Mouse (Mus musculus) ovary, adult 18-20 months (tissue): Measurements from ENCODE around the gene Ywhae.

Experiments
- DNase-seq: peaks from one replicate; pipeline ENCODE4 v3.0.0; 2022; ENCODE audit warnings: low spot score, mixed read lengths

Ywhae gene

GRCm38 (mm10) chr11:75794602-75795320, 62.1 kb downstream of the Ywhae start:
- no peak for DNase-seq

- DNase-seq: no peak
Measured at GRCm38 (mm10) chr11:75795321-75795636, 62.6 kb downstream of the Ywhae start.

GRCm38 (mm10) chr11:75796029-75796445, 63.4 kb downstream of the Ywhae start, which contains the start of gene Doc2b:
Gene Doc2b (minus strand): TSS chr11:75796049.
- peak; percentile 55 for DNase-seq

GRCm38 (mm10) chr11:75796536-75797246, 64.0 kb downstream of the Ywhae start:
- DNase-seq: peak; percentile 70

GRCm38 (mm10) chr11:75801369-75801768, 68.7 kb downstream of the Ywhae start:
- no peak for DNase-seq

- no peak for DNase-seq
Measured at GRCm38 (mm10) chr11:75801771-75802550, 69.3 kb downstream of the Ywhae start.

GRCm38 (mm10) chr11:75807486-75807885, 74.8 kb downstream of the Ywhae start:
- peak; percentile 66 for DNase-seq

- DNase-seq: no peak
Measured at GRCm38 (mm10) chr11:75810526-75810925, 77.9 kb downstream of the Ywhae start.

- peak; percentile 99 for DNase-seq
Measured at GRCm38 (mm10) chr11:75811900-75812299, 79.2 kb downstream of the Ywhae start.

GRCm38 (mm10) chr11:75813085-75813484, 80.4 kb downstream of the Ywhae start:
- DNase-seq: no peak
